Mouse (Mus musculus) urinary bladder, postnatal 4 days (tissue): ENCODE measurements around the gene Sec23ip.

Experiments used
- DNase-seq, 2 experiments: peaks; one replicate each; pipeline ENCODE4 v3.0.0; 2021 to 2022; ENCODE audit warnings: low spot score in 2 of 2

Sec23ip gene

GRCm38 (mm10) chr7:128779305-128779704 is 34.6 kb downstream of the Sec23ip start:
- no peak for DNase-seq

DNA sequence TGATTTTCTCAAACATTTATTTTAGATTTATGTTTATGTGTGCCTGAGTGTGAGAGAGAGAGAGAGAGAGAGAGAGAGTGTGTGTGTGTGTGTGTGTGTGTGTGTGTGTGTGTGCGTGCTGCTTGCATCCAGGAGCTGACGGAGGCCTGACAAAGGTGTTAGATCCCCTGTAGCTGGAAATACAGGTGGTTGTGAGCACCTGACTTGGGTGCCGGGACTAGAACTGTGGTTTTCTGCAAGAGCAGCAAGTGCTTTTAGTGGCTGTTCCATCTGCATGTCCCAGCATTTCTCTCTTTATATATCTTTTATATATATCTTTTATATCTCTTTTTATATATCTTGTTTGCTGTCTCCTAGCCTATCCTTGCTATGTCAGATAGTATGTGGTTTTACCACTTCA is 37.1 kb downstream of the Sec23ip start:
- no peak for DNase-seq

DNA sequence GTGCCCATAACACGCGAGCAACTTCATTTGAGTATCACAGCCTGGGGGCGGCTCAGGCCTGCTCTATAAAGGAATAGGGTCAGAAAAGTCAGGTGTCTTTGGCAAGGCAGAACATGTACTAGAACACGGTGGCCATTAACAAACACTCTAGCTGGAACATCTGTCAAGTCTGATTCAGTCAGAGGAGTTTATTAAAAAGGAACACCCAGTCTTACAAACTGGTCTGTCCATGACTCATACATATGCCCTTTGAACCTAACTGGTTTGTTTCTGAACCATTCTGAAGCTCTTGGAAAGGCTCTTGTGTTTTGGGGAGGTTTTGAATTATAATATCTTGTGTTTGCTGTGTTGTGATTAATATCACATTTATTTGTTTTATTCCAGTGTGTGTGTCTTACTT is 45.3 kb downstream of the Sec23ip start:
- no peak for DNase-seq

DNA sequence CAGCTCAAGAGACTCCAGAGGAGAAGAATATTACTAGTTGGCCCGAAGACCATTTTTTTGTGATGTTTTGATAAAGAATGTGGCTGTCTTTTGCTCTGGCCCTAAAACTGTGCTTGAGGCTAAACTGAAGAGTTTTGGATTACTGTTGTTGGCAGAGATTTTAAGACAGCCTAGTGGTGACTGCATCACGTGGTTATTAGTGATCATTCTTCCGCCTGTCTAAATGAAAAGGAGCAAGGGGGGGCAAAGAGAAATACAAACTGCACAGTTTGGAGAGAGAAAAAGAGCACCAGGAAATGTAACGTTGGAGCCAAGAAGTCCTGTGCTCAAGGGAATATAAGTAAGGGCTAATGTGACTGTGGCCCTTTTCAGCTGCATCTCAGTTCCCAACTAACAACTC is 48.7 kb downstream of the Sec23ip start:
- DNase-seq, result no peak

DNA sequence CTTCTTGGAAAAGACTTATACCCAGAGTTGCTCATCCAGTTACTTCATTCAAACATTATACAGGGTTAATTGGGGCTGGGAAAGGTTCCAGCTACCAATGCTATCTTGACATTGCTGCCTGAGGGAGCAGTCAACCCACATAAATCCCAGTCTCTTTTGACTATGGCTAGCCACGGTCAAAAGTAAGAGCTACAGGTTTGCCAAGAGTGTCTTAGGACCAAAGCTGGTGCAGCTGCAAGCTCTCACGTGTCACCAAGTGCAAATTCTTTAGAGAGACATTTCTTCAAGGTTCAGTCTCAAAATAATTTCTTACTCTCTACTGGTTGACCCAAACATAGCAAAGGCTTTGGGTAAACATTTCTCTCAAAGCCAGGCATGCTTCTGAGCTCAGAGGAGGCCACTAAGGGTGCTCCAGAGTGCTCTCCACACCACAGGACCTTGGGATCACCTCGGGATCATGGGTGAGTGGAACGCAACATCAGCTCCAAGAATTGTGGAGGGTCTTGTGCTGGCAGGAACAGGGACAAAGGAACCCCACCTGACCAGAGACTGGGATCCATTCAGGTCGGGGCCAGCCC is 80.3 kb downstream of the Sec23ip start:
- DNase-seq, result no peak

GRCm38 (mm10) chr7:128832455-128833081 is 87.8 kb downstream of the Sec23ip start:
- no peak for DNase-seq

DNA sequence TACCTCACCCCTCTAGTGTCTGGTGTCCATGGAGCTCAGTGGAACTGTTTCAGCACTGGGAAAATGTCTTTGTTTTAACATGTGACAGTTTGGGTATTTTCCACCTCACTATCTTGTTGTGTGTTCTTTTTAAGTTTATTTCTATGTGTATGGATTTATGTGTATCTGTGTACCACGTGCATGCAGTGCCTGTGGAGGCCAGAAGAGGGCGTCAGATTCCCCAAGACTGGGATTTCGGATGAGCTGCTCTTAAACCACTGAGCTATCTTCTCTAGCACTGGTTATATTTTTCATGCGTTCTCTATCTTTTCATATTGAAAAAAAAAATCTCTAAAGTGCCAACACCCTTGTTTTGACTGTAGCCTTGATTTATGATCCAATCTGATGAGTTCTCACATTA is 88.5 kb downstream of the Sec23ip start:
- no peak for DNase-seq
